Mouse (Mus musculus): ENCODE results near the gene Sdk2. TPM values are rescaled to one million over a fixed set of nuclear protein-coding genes. Genes with fewer than 3 reads are reported as not detected.

Sdk2 gene
- total and polyA plus RNA-seq, 3 experiments, result 0.13 TPM; not detected in 2

GRCm38 (mm10) chr11:113849322-113849721 lies 217.5 kb downstream of the Sdk2 start:
- Histone ChIP-seq H3K4me3 (ENCODE audit: control insufficient read depth in 1 of 2, insufficient read depth in 1 of 2, low read depth in 2 of 2, low read length in 2 of 2) (no peak overlapping the region), H3K9me3 (replicated peaks; ENCODE audit: insufficient read depth, low read length) (no peaks in the 10 kb centered on the region), H3K27ac (ENCODE audit: control insufficient read depth, low read depth, low read length) (no peak overlapping the region), H3K4me1 (ENCODE audit: control insufficient read depth in 1 of 2, insufficient read depth in 2 of 2, low read length in 2 of 2) (no peaks in the 10 kb centered on the region), H3K36me3 (ENCODE audit: control insufficient read depth in 1 of 2, insufficient read depth in 2 of 2, low read length in 2 of 2) (no peaks in the 10 kb centered on the region), H3K27me3 (ENCODE audit: control insufficient read depth in 1 of 2, insufficient read depth in 2 of 2, low read length in 2 of 2) (no peaks in the 10 kb centered on the region), H3K79me2 (ENCODE audit: control insufficient read depth, insufficient read depth, low read length, poor library complexity) (no peaks in the 10 kb centered on the region), H3K9ac (ENCODE audit: control insufficient read depth, low read depth, low read length, poor library complexity, severe bottlenecking) (no peak overlapping the region)
- no peak for DNase-seq (ENCODE audit: low read depth, low spot score)
- TF ChIP-seq POLR2AphosphoS2 (IDR thresholded peaks at IDR 0.05; ENCODE audit: low read length) (no peak), ELF1 (IDR thresholded peaks at IDR 0.05; ENCODE audit: low read depth, low read length) (no peak), MYB (IDR thresholded peaks at IDR 0.05; ENCODE audit: low read depth, low read length) (no peak), GATA1 (IDR thresholded peaks at IDR 0.05; ENCODE audit: low read depth, low read length) (no peak), POLR2A (IDR thresholded peaks at IDR 0.05; ENCODE audit: control insufficient read depth in 1 of 2, insufficient read depth in 1 of 2, low read depth in 1 of 2, low read length in 2 of 2, poor library complexity in 1 of 2) (no peak), ZKSCAN1 (IDR thresholded peaks at IDR 0.05; ENCODE audit: low read depth, low read length) (no peak)

GRCm38 (mm10) chr11:113843920-113844319 lies 222.9 kb downstream of the Sdk2 start:
- Histone ChIP-seq H3K4me3 (ENCODE audit: control insufficient read depth in 1 of 2, insufficient read depth in 1 of 2, low read depth in 2 of 2, low read length in 2 of 2) (no peak overlapping the region), H3K36me3 (ENCODE audit: control insufficient read depth in 1 of 2, insufficient read depth in 2 of 2, low read length in 2 of 2) (no peaks in the 10 kb centered on the region), H3K27me3 (ENCODE audit: control insufficient read depth in 1 of 2, insufficient read depth in 2 of 2, low read length in 2 of 2) (no peaks in the 10 kb centered on the region), H3K4me1 (ENCODE audit: control insufficient read depth in 1 of 2, insufficient read depth in 2 of 2, low read length in 2 of 2) (no peaks in the 10 kb centered on the region), H3K27ac (ENCODE audit: control insufficient read depth, low read depth, low read length) (no peak overlapping the region), H3K79me2 (ENCODE audit: control insufficient read depth, insufficient read depth, low read length, poor library complexity) (no peaks in the 10 kb centered on the region), H3K9ac (ENCODE audit: control insufficient read depth, low read depth, low read length, poor library complexity, severe bottlenecking) (no peak overlapping the region), H3K9me3 (replicated peaks; ENCODE audit: insufficient read depth, low read length) (no peaks in the 10 kb centered on the region)
- no peak for DNase-seq (ENCODE audit: low read depth, low spot score)
- TF ChIP-seq TBP (IDR thresholded peaks at IDR 0.05; ENCODE audit: low read depth, low read length), result no peak
- TF ChIP-seq GATA1 (IDR thresholded peaks at IDR 0.05; ENCODE audit: low read depth, low read length), result no peak
- TF ChIP-seq EP300 (IDR thresholded peaks at IDR 0.05; ENCODE audit: low read depth in 1 of 2, low read length in 2 of 2), result no peak
- no peak for TF ChIP-seq USF2 (IDR thresholded peaks at IDR 0.05; ENCODE audit: borderline replicate concordance in 1 of 2, insufficient read depth in 1 of 2, low read depth in 1 of 2, low read length in 2 of 2)
- no peak for TF ChIP-seq ZNF384 (IDR thresholded peaks at IDR 0.05; ENCODE audit: low read depth, low read length)

- Histone ChIP-seq H3K4me1 (ENCODE audit: control insufficient read depth in 1 of 2, insufficient read depth in 2 of 2, low read length in 2 of 2) (no peaks in the 10 kb centered on the region), H3K4me3 (ENCODE audit: control insufficient read depth in 1 of 2, insufficient read depth in 1 of 2, low read depth in 2 of 2, low read length in 2 of 2) (no peak overlapping the region), H3K79me2 (ENCODE audit: control insufficient read depth, insufficient read depth, low read length, poor library complexity) (no peaks in the 10 kb centered on the region), H3K27me3 (ENCODE audit: control insufficient read depth in 1 of 2, insufficient read depth in 2 of 2, low read length in 2 of 2) (no peaks in the 10 kb centered on the region), H3K9me3 (replicated peaks; ENCODE audit: insufficient read depth, low read length) (no peaks in the 10 kb centered on the region), H3K27ac (ENCODE audit: control insufficient read depth, low read depth, low read length) (no peak overlapping the region), H3K36me3 (ENCODE audit: control insufficient read depth in 1 of 2, insufficient read depth in 2 of 2, low read length in 2 of 2) (no peaks in the 10 kb centered on the region), H3K9ac (ENCODE audit: control insufficient read depth, low read depth, low read length, poor library complexity, severe bottlenecking) (no peak overlapping the region)
- TF ChIP-seq E2F4 (IDR thresholded peaks at IDR 0.05; ENCODE audit: borderline replicate concordance, low read depth, low read length) (no peak), RCOR1 (IDR thresholded peaks at IDR 0.05; ENCODE audit: low read depth, low read length) (no peak), TBP (IDR thresholded peaks at IDR 0.05; ENCODE audit: low read depth, low read length) (no peak), MAX (IDR thresholded peaks at IDR 0.05; ENCODE audit: low read length) (no peak), USF2 (IDR thresholded peaks at IDR 0.05; ENCODE audit: borderline replicate concordance in 1 of 2, insufficient read depth in 1 of 2, low read depth in 1 of 2, low read length in 2 of 2) (no peak)
- no peak for DNase-seq (ENCODE audit: low read depth, low spot score)
Observed at GRCm38 (mm10) chr11:113842879-113843278, 224.0 kb downstream of the Sdk2 start.
